Mouse (Mus musculus) neural tube, embryonic 15.5 days (tissue): ENCODE data around the gene Spred1. TPM values are rescaled to one million over a fixed set of nuclear protein-coding genes. Genes with fewer than 3 reads are reported as not detected.
A peak's percentile ranks its signal among the peaks of the same experiment; 100 is the strongest.
"Not testable (repeated sequence)": the region's sequence is repeated elsewhere in the genome, so short reads cannot be mapped to it uniquely, and the experiment has no call there.

Experiments
- ATAC-seq: fragments of 200-750 bp; cut with Nextera tagmentation; 2 replicates; pipeline ENCODE4 v1.8.0; 2017; ENCODE audit warnings: mild to moderate bottlenecking, moderate TSS enrichment, moderate library complexity; ENCODE audit not compliant: low FRiP score
- H3K27ac ChIP-seq: fragments of 300-500 bp; sonication (generic); replicated peaks from 2 replicates; pipeline ENCODE4 v1.5.1; 2015; ENCODE audit warnings: mild to moderate bottlenecking, inconsistent platforms
- H3K27me3 ChIP-seq: fragments of 300-500 bp; sonication (generic); replicated peaks from 2 replicates; pipeline ENCODE4 v1.6.1; 2015; ENCODE audit warnings: inconsistent platforms
- H3K36me3 ChIP-seq: fragments of 300-500 bp; sonication (generic); 2 replicates; pipeline ENCODE4 v1.6.1; 2015; ENCODE audit warnings: inconsistent platforms
- H3K4me1 ChIP-seq: fragments of 300-500 bp; sonication (generic); 2 replicates; pipeline ENCODE4 v1.6.1; 2015; ENCODE audit warnings: inconsistent platforms
- H3K4me2 ChIP-seq: fragments of 300-500 bp; sonication (generic); 2 replicates; pipeline ENCODE4 v1.6.1; 2015; ENCODE audit warnings: inconsistent platforms, mild to moderate bottlenecking, moderate library complexity
- H3K4me3 ChIP-seq: fragments of 300-500 bp; sonication (generic); replicated peaks from 2 replicates; pipeline ENCODE4 v1.5.1; 2015; ENCODE audit warnings: mild to moderate bottlenecking, inconsistent platforms
- H3K9ac ChIP-seq: fragments of 300-500 bp; sonication (generic); replicated peaks from 2 replicates; pipeline ENCODE4 v1.6.1; 2015; ENCODE audit warnings: mild to moderate bottlenecking, inconsistent platforms
- H3K9me3 ChIP-seq: fragments of 300-500 bp; sonication (generic); replicated peaks from 2 replicates; pipeline ENCODE4 v1.6.1; 2016; ENCODE audit warnings: inconsistent platforms
- WGBS: fragments of 180-500 bp; shearing (Covaris S2); methylation state at CpG from one replicate; pipeline ENCODE4 v1.1.7; 2015; ENCODE audit warnings: mixed read lengths; 5-methylcytosine and 5-hydroxymethylcytosine counted together
- polyA plus RNA-seq: library from polyadenylated mRNA; unstranded; fragments of >200 nt; fragmentation: Nextera tagmentation; extraction: Ambion mirVana; gene quantifications from 2 replicates; pipeline ENCODE4 v1.2.1, GENCODE M21; 2015

Spred1 gene
- polyA plus RNA-seq, 1 experiment from 2014 or later, result 13.3 TPM

DNA sequence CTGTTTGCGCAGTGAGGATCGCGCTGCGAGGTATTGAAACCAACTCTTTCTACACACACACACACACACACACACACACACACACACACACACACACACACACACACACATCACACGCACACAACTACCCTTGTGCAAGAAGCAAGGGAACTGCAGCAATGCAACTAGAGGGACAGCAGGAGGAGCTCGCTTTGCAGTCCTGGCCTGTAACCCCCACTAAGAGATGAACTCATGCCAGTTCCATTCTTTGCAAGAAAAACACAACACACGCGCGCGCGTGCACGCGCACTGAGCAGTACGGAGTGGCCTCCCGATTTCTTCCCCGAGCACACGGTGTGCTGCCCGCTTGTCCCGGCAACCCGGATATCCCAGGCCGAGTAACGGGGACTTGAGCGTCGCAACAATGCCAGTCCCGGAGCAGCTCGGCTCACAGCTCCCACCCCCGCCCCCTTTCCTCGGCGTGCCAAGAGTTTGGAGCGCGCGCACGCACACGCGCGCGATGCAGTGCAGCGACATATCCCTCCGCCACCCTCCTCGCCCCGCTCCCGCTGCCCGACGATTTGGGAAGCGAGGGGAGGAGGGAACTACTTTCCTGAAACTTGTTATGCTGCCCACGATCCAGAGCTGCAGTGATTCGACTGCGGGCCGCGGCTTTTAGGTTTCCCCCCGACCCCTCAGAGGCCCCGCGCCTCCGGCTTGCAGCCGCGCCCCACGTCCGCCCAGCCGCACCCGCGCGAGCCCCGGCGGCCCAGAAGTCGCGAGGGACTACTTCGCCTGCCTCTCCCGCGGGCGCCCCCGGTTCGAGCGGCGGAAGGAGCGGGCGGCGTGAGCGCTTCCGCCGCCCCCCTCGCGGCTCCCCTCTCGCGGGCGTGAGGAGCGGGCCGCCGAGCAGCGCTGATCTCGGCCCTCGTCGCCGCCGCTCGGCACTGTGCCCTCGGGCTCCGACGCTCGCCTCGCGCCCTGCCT, 645 bp upstream of the Spred1 start:
- peak; percentile 87 for ATAC-seq

DNA sequence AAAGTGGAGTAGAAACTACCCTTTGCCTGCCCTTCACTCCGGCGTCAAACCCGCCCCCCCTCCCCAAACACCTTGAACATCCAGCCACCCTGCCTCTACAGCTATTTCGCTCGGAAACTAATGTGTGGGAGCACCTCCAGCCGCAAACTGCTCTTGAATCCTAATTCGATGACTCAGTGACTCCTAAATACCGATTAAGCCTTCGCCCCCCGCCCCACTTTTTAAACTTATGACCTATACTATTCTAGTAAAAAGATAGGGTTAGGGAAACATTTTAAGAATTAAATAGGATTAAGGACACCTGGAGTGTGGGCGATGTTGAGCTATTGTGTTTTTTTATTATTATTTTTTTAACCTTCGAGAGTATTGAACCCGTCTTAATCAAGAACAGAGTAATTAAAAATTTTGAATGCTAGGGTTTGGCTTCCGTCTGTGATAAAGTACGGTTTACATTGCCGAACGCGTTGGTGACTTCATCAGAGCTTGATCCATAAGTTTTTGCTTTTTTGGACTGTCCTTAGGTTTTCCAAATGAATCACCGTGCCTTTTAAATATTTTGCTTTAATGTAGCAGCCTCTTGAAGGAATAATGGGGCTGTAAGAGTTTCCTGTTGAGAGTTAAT, 921 bp downstream of the Spred1 start:
- Histone ChIP-seq H3K36me3 (no peaks in the 10 kb centered on the region), H3K9me3 (no peaks in the 10 kb centered on the region), H3K4me1 (peaks cover 22% of the 10 kb centered on the region), H3K4me3 (peak overlapping the region; percentile 95), H3K4me2 (peak overlapping the region; percentile 69), H3K9ac (peak overlapping the region; percentile 93), H3K27me3 (no peaks in the 10 kb centered on the region), H3K27ac (peak overlapping the region; percentile 99)
- no peak for ATAC-seq
- under 1% methylated on average over 19 of the region's 19 CpGs for WGBS

More for the DNA sequence above, 645 bp upstream of the Spred1 start:
- peak overlapping the region; percentile 95 for H3K4me3 ChIP-seq
- WGBS, result under 1% methylated on average over 91 of the region's 101 CpGs
- no peaks in the 10 kb centered on the region for H3K36me3 ChIP-seq
- H3K4me1 ChIP-seq, result peaks cover 19% of the 10 kb centered on the region
- peak overlapping the region; percentile 99 for H3K27ac ChIP-seq
- no peaks in the 10 kb centered on the region for H3K9me3 ChIP-seq
- H3K4me2 ChIP-seq, result peak overlapping the region; percentile 69
- H3K9ac ChIP-seq, result peak overlapping the region; percentile 93
- no peaks in the 10 kb centered on the region for H3K27me3 ChIP-seq

DNA sequence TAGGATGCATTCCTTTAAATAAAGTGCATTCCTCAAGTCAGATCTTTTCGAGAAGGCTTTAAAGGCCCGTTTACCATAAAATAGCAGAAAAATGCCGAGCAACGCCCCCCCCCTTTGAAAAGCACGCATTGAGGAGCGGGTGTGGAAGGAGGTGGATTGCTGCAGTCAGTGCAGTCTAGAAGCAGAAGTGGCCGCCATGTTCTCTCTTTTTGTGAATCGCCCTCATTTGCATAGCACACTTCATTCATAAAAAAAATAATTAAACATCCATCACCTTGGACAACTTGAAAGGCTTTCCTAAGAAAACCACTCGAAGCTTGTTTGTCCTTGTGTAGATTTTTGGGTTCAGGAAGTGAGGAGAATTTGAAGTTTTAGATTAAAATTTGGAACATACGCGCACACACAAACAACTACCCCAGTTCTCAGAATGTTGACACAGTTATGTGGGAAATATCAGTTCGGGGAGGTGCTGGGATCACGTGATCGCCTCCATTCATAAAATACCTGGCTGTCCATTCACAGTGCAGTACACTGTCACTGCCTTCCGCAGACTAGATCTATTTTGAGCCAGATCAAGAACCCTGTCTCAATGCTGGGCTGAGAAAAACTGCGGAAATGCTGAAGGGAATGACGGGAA, 1.6 kb downstream of the Spred1 start:
- H3K27ac ChIP-seq, result peak overlapping the region; percentile 99
- no peaks in the 10 kb centered on the region for H3K27me3 ChIP-seq
- 4% methylated on average over 17 of the region's 17 CpGs for WGBS
- no peaks in the 10 kb centered on the region for H3K9me3 ChIP-seq
- peak overlapping the region; percentile 95 for H3K4me3 ChIP-seq
- no peaks in the 10 kb centered on the region for H3K36me3 ChIP-seq
- peak overlapping the region; percentile 93 for H3K9ac ChIP-seq
- peaks cover 29% of the 10 kb centered on the region for H3K4me1 ChIP-seq
- peak; percentile 20; the same call in 1 of the 2 replicates for ATAC-seq
- peak overlapping the region; percentile 69 for H3K4me2 ChIP-seq

DNA sequence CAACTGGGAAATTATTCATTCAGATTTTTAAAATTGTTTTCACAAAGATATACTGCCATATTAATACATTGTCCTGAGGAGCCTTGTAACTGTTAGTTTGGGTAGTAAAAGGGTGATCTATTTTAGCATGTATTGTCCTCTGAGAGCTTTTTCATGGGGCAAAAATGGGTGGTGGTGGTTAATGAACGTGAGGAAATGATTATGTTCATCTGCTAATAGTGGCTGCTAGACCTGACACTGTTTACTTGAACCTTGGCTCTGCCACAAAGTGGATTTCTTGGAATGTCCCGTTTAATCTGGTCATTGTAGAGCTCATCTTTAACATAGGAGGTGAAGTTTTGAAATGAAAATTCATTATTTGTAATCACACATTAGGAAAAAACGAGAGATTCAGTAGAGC, 2.5 kb downstream of the Spred1 start:
- ATAC-seq, result no peak

DNA sequence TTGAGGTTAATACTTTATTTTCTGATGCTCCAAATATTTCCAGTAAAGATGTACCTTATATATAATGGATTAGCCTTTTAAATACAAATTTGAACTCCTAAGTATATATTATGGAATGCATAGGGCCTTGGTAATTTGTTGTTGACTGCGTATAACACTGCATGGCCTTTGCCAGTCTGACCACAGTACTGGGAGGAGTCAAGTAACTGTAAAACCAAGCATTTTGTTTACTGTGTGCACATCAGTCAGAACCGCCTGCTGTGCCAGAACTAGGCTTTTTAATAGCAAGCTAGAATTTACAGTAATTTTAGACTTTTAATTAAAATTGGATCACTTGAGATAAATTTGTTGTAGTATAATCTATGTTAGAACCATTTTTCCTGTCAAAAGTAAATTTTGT, 3.7 kb downstream of the Spred1 start:
- Histone ChIP-seq H3K4me3 (no peak overlapping the region), H3K9ac (no peak overlapping the region), H3K4me2 (peak overlapping the region; percentile 36), H3K4me1 (peaks cover 18% of the 10 kb centered on the region), H3K36me3 (no peaks in the 10 kb centered on the region), H3K27ac (no peak overlapping the region), H3K27me3 (no peaks in the 10 kb centered on the region), H3K9me3 (no peaks in the 10 kb centered on the region)
- ATAC-seq, result no peak
- 60% methylated on average over 2 of the region's 2 CpGs for WGBS

More for the DNA sequence above, 2.5 kb downstream of the Spred1 start:
- H3K4me3 ChIP-seq, result peak overlapping the region; percentile 31
- WGBS, result 30% methylated on average over 3 of the region's 3 CpGs
- peak overlapping the region; percentile 69 for H3K4me2 ChIP-seq
- no peaks in the 10 kb centered on the region for H3K36me3 ChIP-seq
- no peaks in the 10 kb centered on the region for H3K9me3 ChIP-seq
- peaks cover 29% of the 10 kb centered on the region for H3K4me1 ChIP-seq
- no peak overlapping the region for H3K9ac ChIP-seq
- no peak overlapping the region for H3K27ac ChIP-seq
- H3K27me3 ChIP-seq, result no peaks in the 10 kb centered on the region

DNA sequence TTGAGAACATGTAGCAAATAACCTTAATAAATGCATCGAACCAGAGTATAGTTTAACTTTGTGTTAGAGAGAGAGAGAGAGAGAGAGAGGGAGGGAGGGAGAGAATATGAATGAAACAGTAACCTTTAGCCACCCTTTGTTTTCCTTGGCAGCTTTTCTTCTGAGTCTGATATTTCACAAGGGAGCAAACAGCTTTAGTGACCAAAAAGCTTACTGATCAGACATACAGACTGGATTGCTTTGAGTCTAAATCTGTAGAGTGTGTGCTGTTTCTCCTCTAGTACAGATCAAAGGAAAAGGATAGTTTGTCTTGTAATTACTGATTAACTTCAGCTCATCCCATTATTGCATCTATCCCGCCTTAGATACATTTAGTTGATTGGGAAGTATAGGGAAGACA, 8.0 kb downstream of the Spred1 start:
- no peak overlapping the region for H3K27ac ChIP-seq
- no peaks in the 10 kb centered on the region for H3K27me3 ChIP-seq
- H3K4me3 ChIP-seq, result no peak overlapping the region
- H3K36me3 ChIP-seq, result no peaks in the 10 kb centered on the region
- H3K9me3 ChIP-seq, result no peaks in the 10 kb centered on the region
- no peak overlapping the region for H3K9ac ChIP-seq
- no peak overlapping the region for H3K4me2 ChIP-seq
- peaks cover 13% of the 10 kb centered on the region; the same call in 1 of the 2 replicates for H3K4me1 ChIP-seq
- WGBS, result 90% methylated on average over 2 of the region's 2 CpGs
- ATAC-seq, result no peak

DNA sequence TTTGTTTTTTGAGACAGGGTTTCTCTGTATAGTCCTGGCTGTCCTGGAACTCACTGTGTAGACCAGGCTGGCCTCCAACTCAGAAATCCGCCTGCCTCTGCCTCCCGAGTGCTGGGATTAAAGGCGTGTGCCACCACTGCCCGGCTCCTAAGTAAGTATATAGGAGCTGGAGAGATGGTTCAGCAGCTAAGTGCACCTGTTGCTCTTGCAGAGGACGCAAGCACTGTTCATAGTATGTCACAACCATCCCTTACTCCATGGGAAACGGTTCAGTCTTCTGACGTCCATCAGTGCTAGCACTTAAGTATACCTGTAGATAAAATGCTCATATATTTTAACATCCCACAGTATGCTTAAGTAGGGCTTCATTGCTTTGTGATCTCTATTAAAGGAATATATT, 9.9 kb downstream of the Spred1 start:
- not testable (repeated sequence) for H3K4me1 ChIP-seq, ATAC-seq, H3K27ac ChIP-seq, H3K36me3 ChIP-seq, H3K27me3 ChIP-seq, H3K4me3 ChIP-seq, H3K4me2 ChIP-seq, H3K9ac ChIP-seq, H3K9me3 ChIP-seq
- 94% methylated on average over 7 of the region's 7 CpGs for WGBS

DNA sequence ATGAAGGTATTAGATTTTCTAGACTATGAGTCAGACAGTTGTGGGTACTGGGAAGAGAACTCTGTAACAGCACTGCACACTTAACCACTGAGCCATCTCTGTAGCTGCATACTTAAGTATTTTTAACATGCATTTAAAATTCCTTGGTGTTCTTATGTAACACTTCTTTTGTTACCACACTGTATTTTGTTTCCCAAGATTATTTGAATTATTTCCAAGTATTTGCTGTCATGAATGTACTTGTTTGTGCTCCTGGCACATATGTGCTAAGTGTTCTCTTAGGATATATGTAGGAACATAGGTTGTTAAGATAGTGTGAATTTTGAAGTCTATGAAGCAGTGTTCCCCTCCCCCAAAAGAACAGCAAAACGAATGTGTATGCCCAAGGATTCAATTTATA, 10.7 kb downstream of the Spred1 start:
- Histone ChIP-seq H3K4me1 (0 out of 2 replicates have a peak, but pooled peaks cover 7% of the 10 kb centered on the region), H3K4me2 (no peak overlapping the region), H3K9ac (no peak overlapping the region), H3K27me3 (no peaks in the 10 kb centered on the region), H3K27ac (no peak overlapping the region), H3K36me3 (no peaks in the 10 kb centered on the region), H3K4me3 (no peak overlapping the region), H3K9me3 (no peaks in the 10 kb centered on the region)
- no peak for ATAC-seq
- 80% methylated on average over 1 of the region's 1 CpGs for WGBS

DNA sequence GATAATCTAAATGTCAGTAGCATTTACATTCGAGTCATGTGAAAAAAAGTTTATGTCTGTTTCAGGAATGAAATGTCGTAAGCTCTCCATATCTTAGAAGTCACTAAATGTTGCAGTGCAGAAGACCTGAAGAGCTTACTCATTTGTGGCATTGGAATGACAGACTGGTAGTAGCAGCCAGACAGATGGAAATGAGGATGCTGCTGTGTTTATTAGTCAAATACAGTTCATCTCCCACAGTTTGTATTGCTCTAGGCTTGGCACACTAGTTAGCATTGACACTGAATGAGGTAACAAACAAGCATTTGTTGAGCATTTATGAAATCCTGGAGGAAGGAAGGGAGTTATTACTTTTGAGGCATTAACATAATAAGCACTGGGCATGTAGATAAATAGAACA, 12.4 kb downstream of the Spred1 start:
- Histone ChIP-seq H3K9me3 (no peaks in the 10 kb centered on the region), H3K4me1 (0 out of 2 replicates have a peak, but pooled peaks cover 2% of the 10 kb centered on the region), H3K27me3 (no peaks in the 10 kb centered on the region), H3K4me3 (no peak overlapping the region), H3K27ac (no peak overlapping the region), H3K4me2 (no peak overlapping the region), H3K36me3 (no peaks in the 10 kb centered on the region), H3K9ac (no peak overlapping the region)
- no peak for ATAC-seq
- WGBS, result 85% methylated on average over 2 of the region's 2 CpGs

DNA sequence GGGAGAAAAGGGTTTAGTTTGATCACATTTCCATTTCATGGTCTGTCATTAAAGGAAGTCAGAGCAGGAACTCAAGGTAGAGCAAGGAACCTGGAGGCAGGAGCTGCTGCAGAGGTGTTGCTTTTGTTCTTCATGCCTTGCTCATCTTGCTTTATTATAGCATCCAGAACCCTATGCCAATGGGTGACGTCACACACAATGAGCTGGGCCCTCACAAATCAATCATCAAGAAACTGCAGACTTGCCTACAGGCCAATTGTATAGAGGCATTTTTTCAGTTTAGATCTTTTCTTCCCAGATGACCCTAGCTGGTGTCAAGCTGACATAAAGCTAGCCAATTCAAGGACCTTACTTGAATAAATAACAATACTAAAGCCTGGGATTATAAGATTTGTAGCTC, 16.6 kb downstream of the Spred1 start:
- Histone ChIP-seq H3K36me3 (no peaks in the 10 kb centered on the region), H3K27ac (no peak overlapping the region), H3K27me3 (no peaks in the 10 kb centered on the region), H3K9ac (no peak overlapping the region), H3K9me3 (no peaks in the 10 kb centered on the region), H3K4me1 (peaks cover 16% of the 10 kb centered on the region; the same call in 1 of the 2 replicates), H3K4me3 (no peak overlapping the region), H3K4me2 (no peak overlapping the region)
- 16% methylated on average over 1 of the region's 1 CpGs for WGBS
- ATAC-seq, result no peak

DNA sequence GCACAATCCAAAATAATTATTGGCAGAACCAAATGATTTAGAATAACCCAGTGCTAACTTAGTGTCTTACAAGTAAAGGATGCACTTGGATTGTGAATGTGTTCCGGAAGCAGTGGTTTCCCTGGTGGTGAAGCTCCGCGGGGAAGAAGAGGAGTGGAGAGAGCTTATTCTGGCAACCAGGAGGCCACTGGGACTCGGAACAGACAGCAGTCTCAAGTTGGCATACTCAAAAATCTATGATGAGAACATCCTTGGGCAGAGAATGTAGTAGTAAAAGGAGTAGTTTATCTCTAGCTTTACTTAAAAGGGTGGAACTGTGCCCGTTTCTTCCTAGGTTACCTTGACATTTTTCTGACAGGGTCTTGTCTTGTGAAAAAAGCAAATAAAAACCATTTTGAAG, 17.8 kb downstream of the Spred1 start:
- no peak overlapping the region for H3K27ac ChIP-seq
- H3K27me3 ChIP-seq, result no peaks in the 10 kb centered on the region
- peaks cover 16% of the 10 kb centered on the region; the same call in 1 of the 2 replicates for H3K4me1 ChIP-seq
- WGBS, result 86% methylated on average over 5 of the region's 5 CpGs
- H3K9me3 ChIP-seq, result no peaks in the 10 kb centered on the region
- no peaks in the 10 kb centered on the region for H3K36me3 ChIP-seq
- H3K4me2 ChIP-seq, result no peak overlapping the region
- H3K9ac ChIP-seq, result no peak overlapping the region
- no peak overlapping the region for H3K4me3 ChIP-seq
- ATAC-seq, result no peak
